Mouse (Mus musculus) intestine, embryonic 16.5 days (tissue): ENCODE data around the gene AC161166.1. TPM values are rescaled to one million over a fixed set of nuclear protein-coding genes. Genes with fewer than 3 reads are reported as not detected.

Experiments used
- ATAC-seq: fragments of 200-750 bp; cut with Nextera tagmentation; 2 replicates; pipeline ENCODE4 v1.8.0; 2017; ENCODE audit warnings: moderate TSS enrichment, moderate library complexity
- H3K27ac ChIP-seq: fragments of 300-500 bp; sonication (generic); 2 replicates; pipeline ENCODE4 v1.5.1; 2014; ENCODE audit warnings: mild to moderate bottlenecking, low read length
- H3K27me3 ChIP-seq: fragments of 300-500 bp; sonication (generic); replicated peaks from 2 replicates; pipeline ENCODE4 v1.6.1; 2014; ENCODE audit warnings: low read length, control low read depth, mixed read lengths; ENCODE audit not compliant: control insufficient read depth, insufficient read depth
- H3K36me3 ChIP-seq: fragments of 300-500 bp; sonication (generic); 2 replicates; pipeline ENCODE4 v1.6.1; 2014; ENCODE audit warnings: low read length, control low read depth; ENCODE audit not compliant: control insufficient read depth, insufficient read depth
- H3K4me1 ChIP-seq: fragments of 300-500 bp; sonication (generic); 2 replicates; pipeline ENCODE4 v1.6.1; 2014; ENCODE audit warnings: low read length, control low read depth, mixed read lengths; ENCODE audit not compliant: control insufficient read depth, insufficient read depth
- H3K4me2 ChIP-seq: fragments of 300-500 bp; sonication (generic); 2 replicates; pipeline ENCODE4 v1.6.1; 2014; ENCODE audit warnings: low read depth, low read length, control low read depth
- H3K4me3 ChIP-seq: fragments of 300-500 bp; sonication (generic); 2 replicates; pipeline ENCODE4 v1.5.1; 2014; ENCODE audit warnings: mild to moderate bottlenecking, low read length
- H3K9ac ChIP-seq: fragments of 300-500 bp; sonication (generic); 2 replicates; pipeline ENCODE4 v1.6.1; 2014; ENCODE audit warnings: low read depth, low read length
- H3K9me3 ChIP-seq: fragments of 300-500 bp; sonication (generic); 2 replicates; pipeline ENCODE4 v1.6.1; 2016; ENCODE audit warnings: low read length, control low read depth; ENCODE audit not compliant: control insufficient read depth
- WGBS: fragments of 180-500 bp; shearing (Covaris S2); extraction: QIAGEN DNeasy Blood & Tissue Kit; methylation state at CpG from one replicate; pipeline ENCODE4 v1.1.7; 2014; 5-methylcytosine and 5-hydroxymethylcytosine counted together
- polyA plus RNA-seq: library from polyadenylated mRNA; unstranded; fragments of >200 nt; fragmentation: Nextera tagmentation; extraction: Ambion mirVana; gene quantifications from 2 replicates; pipeline ENCODE4 v1.2.1, GENCODE M21; 2015

The AC161166.1 gene
- 0.13 and 0.20 TPM in 2 replicates for polyA plus RNA-seq

DNA sequence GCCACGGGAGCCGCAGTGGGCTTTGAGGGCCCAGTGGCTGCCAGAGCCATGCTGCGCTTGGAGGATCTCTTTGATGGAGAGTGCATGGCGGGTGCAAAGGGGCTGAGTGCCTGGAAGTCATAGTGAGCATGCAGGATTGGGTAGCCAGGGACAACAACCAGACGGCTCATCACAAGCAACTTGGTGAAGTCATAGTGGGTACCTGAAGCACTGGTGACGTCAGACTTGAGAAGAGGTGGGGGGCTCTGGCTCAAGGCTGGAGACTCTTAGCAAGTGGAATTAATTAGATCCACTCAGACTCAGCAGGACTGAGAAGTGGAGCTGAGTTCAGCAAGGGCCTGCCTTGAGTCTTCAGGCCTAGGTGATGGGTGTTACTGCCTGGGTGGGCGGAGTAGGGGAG, at the start of gene AC161166.1:
AC161166.1 (minus strand) TSS at position 101 of the 400 bp plus-strand sequence.
- Histone ChIP-seq H3K36me3 (no peaks in the 10 kb centered on the region), H3K4me3 (no peak within 1 kb of the TSS), H3K9ac (no peak within 1 kb of the TSS), H3K27me3 (no peaks in the 10 kb centered on the region), H3K9me3 (no peaks in the 10 kb centered on the region), H3K27ac (no peak within 1 kb of the TSS), H3K4me1 (peaks cover 15% of the 10 kb centered on the region; the same call in 1 of the 2 replicates), H3K4me2 (no peak within 1 kb of the TSS)
- 90% methylated on average over 7 of the region's 7 CpGs for WGBS
- no peak for ATAC-seq

DNA sequence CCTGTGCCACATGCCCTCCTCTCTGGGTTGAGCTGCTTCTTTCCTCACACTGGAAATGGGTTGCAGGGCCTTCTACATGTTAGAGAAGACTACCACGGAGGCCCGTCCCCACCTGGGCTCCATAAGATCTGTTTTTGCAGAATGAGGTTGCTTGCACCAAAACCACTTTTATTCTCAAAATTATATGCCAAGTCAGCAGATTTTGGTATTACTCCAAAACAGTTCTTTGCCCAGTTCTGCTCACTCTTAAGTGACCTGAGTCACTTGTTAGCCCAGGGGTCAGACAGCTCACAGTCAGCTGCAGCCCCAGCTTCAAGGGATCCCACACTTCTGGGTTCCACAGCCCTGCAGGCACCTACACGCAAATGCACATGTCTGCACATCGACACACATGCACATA, 49.2 kb upstream of the AC161166.1 start:
- H3K9ac ChIP-seq, result no peak overlapping the region
- H3K9me3 ChIP-seq, result no peaks in the 10 kb centered on the region
- WGBS, result 89% methylated on average over 4 of the region's 4 CpGs
- no peak overlapping the region for H3K4me3 ChIP-seq
- peaks cover 9% of the 10 kb centered on the region for H3K36me3 ChIP-seq
- H3K4me2 ChIP-seq, result no peak overlapping the region
- ATAC-seq, result no peak
- no peaks in the 10 kb centered on the region for H3K4me1 ChIP-seq
- H3K27me3 ChIP-seq, result no peaks in the 10 kb centered on the region
- H3K27ac ChIP-seq, result no peak overlapping the region

DNA sequence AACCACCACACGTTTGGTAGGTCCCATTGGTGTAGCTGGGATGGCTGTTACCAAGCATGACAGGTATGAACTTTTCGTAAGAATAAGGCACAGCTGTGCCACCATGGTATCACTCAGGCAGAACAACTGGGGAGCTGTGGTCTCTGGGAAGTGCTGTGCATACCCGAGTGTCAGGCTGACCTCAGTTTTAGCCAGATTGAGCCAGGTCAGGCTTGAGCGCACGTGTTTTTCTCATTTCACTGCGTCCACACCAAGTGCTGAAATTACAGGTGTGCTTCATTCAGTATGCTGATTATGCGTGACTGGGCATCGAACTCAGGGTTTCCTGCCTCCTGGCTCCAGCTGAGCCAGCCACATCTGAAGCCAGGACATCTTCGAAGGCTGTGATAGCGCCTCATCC, 43.5 kb upstream of the AC161166.1 start:
- WGBS, result 93% methylated on average over 10 of the region's 10 CpGs
- ATAC-seq, result no peak

DNA sequence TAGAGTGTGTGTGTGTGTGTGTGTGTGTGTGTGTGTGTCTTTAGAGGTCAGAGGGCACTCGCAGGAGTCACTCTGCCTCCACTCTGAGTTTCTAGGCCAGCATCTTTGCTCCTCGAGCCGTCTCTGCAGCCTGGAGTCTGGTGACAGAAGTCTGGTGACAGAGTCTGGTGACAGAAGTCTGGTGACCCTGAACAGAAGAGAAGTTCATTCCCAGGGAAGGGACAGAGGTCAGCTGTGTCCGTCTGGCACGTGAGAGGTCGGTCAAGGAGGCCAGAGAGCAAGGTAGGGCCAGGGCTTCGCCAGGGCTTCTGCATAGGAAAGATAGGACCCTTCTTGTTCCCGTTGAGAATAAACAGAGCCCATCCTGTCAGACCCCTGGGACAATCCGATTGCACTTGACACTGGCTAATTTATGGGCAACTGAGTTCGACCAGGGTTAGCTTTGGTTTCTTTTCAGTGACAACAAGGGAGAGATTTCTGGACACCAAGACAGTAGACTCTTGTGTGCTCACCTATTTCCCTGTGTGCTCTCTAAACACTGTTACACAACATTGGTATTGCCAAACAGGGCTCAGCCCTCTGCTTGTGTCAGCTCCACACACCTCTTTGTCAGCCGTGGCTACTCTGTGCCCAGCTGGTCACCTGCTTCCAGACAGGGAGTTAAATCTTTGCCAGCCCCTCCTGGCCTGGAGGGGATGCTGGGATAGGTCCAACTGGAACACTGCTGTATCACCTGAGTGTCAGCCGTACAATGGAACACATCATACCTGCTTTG, 39.9 kb upstream of the AC161166.1 start:
- H3K4me1 ChIP-seq, result peaks cover 4% of the 10 kb centered on the region; the same call in 1 of the 2 replicates
- no peak overlapping the region for H3K4me2 ChIP-seq
- WGBS, result 84% methylated on average over 12 of the region's 12 CpGs
- no peak overlapping the region for H3K9ac ChIP-seq
- no peak overlapping the region for H3K4me3 ChIP-seq
- H3K9me3 ChIP-seq, result no peaks in the 10 kb centered on the region
- no peak for ATAC-seq
- H3K36me3 ChIP-seq, result peaks cover 15% of the 10 kb centered on the region
- H3K27me3 ChIP-seq, result no peaks in the 10 kb centered on the region
- H3K27ac ChIP-seq, result no peak overlapping the region

More for the DNA sequence above, 43.5 kb upstream of the AC161166.1 start:
- H3K9ac ChIP-seq, result no peak overlapping the region
- no peak overlapping the region for H3K27ac ChIP-seq
- no peaks in the 10 kb centered on the region for H3K4me1 ChIP-seq
- no peak overlapping the region for H3K4me2 ChIP-seq
- peaks cover 12% of the 10 kb centered on the region for H3K36me3 ChIP-seq
- no peaks in the 10 kb centered on the region for H3K27me3 ChIP-seq
- H3K9me3 ChIP-seq, result no peaks in the 10 kb centered on the region
- H3K4me3 ChIP-seq, result no peak overlapping the region

GRCm38 (mm10) chr7:24547534-24548036, 35.3 kb upstream of the AC161166.1 start:
- peaks cover 5% of the 10 kb centered on the region; the same call in 1 of the 2 replicates for H3K36me3 ChIP-seq
- peaks cover 11% of the 10 kb centered on the region for H3K4me1 ChIP-seq
- H3K27me3 ChIP-seq, result no peaks in the 10 kb centered on the region
- no peak; the same call in 1 of the 2 replicates for ATAC-seq
- H3K4me3 ChIP-seq, result peak overlapping the region; percentile 70
- peak overlapping the region; percentile 62 for H3K4me2 ChIP-seq
- H3K9me3 ChIP-seq, result peaks cover 3% of the 10 kb centered on the region; the same call in 1 of the 2 replicates
- H3K27ac ChIP-seq, result no peak overlapping the region
- WGBS, result 24% methylated on average over 13 of the region's 13 CpGs
- H3K9ac ChIP-seq, result peak overlapping the region; percentile 87

- peak overlapping the region; percentile 76 for H3K4me2 ChIP-seq
- WGBS, result under 1% methylated on average over 57 of the region's 57 CpGs
- H3K4me1 ChIP-seq, result peaks cover 11% of the 10 kb centered on the region
- peaks cover 3% of the 10 kb centered on the region; the same call in 1 of the 2 replicates for H3K9me3 ChIP-seq
- no peaks in the 10 kb centered on the region for H3K27me3 ChIP-seq
- peak overlapping the region; percentile 74 for H3K27ac ChIP-seq
- peak overlapping the region; percentile 87 for H3K9ac ChIP-seq
- peak overlapping the region; percentile 70 for H3K4me3 ChIP-seq
- ATAC-seq, result peak; percentile 99
- 0 out of 2 replicates have a peak, but pooled peaks cover 3% of the 10 kb centered on the region for H3K36me3 ChIP-seq
These were observed 34.6 kb upstream of the AC161166.1 start for GRCm38 (mm10) chr7:24546634-24547389.

- peak within 1 kb of the TSS; percentile 87 for H3K9ac ChIP-seq
These were observed 33.9 kb upstream of the AC161166.1 start, which contains the start of the genes Pinlyp and Xrcc1 for GRCm38 (mm10) chr7:24546068-24546614. Gene Pinlyp (minus strand): TSS chr7:24546118. Gene Xrcc1 (plus strand): TSS chr7:24546289.

GRCm38 (mm10) chr7:24544506-24544905, 32.3 kb upstream of the AC161166.1 start:
- H3K27ac ChIP-seq, result no peak overlapping the region
- H3K9me3 ChIP-seq, result peaks cover 3% of the 10 kb centered on the region; the same call in 1 of the 2 replicates
- H3K36me3 ChIP-seq, result 0 out of 2 replicates have a peak, but pooled peaks cover 2% of the 10 kb centered on the region
- 85% methylated on average over 2 of the region's 2 CpGs for WGBS
- no peak overlapping the region for H3K4me2 ChIP-seq
- peaks cover 11% of the 10 kb centered on the region for H3K4me1 ChIP-seq
- H3K27me3 ChIP-seq, result no peaks in the 10 kb centered on the region
- H3K9ac ChIP-seq, result no peak overlapping the region
- ATAC-seq, result no peak
- H3K4me3 ChIP-seq, result no peak overlapping the region

More at GRCm38 (mm10) chr7:24546068-24546614, 33.9 kb upstream of the AC161166.1 start, which contains the start of the genes Pinlyp and Xrcc1:
- Histone ChIP-seq H3K9me3 (peaks cover 3% of the 10 kb centered on the region; the same call in 1 of the 2 replicates), H3K4me1 (peaks cover 11% of the 10 kb centered on the region), H3K4me3 (peak within 1 kb of the TSS; percentile 70), H3K36me3 (0 out of 2 replicates have a peak, but pooled peaks cover 3% of the 10 kb centered on the region), H3K27me3 (no peaks in the 10 kb centered on the region), H3K27ac (peak within 1 kb of the TSS; percentile 74), H3K4me2 (peak within 1 kb of the TSS; percentile 76)
- 31% methylated on average over 13 of the region's 13 CpGs for WGBS
- ATAC-seq, result no peak; the same call in 1 of the 2 replicates
